Mouse (Mus musculus) neutrophil, adult 5-6 weeks (primary cell): ENCODE data around the gene Kcna2. TPM values are rescaled to one million over a fixed set of nuclear protein-coding genes. Genes with fewer than 3 reads are reported as not detected.

Experiments used
- ATAC-seq: fragments of 151-379, 151-347 bp; 2 replicates; pipeline ENCODE4 v1.8.0; 2017; ENCODE audit warnings: mild to moderate bottlenecking, moderate TSS enrichment; ENCODE audit not compliant: insufficient number of reproducible peaks, poor library complexity, low FRiP score, severe bottlenecking; ENCODE audit errors: extremely low read depth
- total RNA-seq: library from RNA; stranded (forward); fragments of 200-1000 nt; gene quantifications from 2 replicates; pipeline ENCODE4 v1.2.3, GENCODE M21; 2017

Gene Kcna2
- total RNA-seq, 1 experiment from 2014 or later: 0.81 TPM

- ATAC-seq: no peak
Observed at GRCm38 (mm10) chr3:107131846-107132245, 30.9 kb downstream of the Kcna2 start.

GRCm38 (mm10) chr3:107132651-107133050, 31.7 kb downstream of the Kcna2 start:
- ATAC-seq: no peak

GRCm38 (mm10) chr3:107134457-107134856, 33.5 kb downstream of the Kcna2 start:
- ATAC-seq: no peak

GRCm38 (mm10) chr3:107147126-107147525, 46.2 kb downstream of the Kcna2 start:
- no peak for ATAC-seq

GRCm38 (mm10) chr3:107149006-107149405, 48.1 kb downstream of the Kcna2 start:
- peak; percentile 44; the same call in 1 of the 2 replicates for ATAC-seq

- ATAC-seq: no peak
Observed at GRCm38 (mm10) chr3:107150469-107150868, 49.5 kb downstream of the Kcna2 start.

GRCm38 (mm10) chr3:107150872-107151540, 50.1 kb downstream of the Kcna2 start:
- no peak for ATAC-seq

- no peak for ATAC-seq
Observed at GRCm38 (mm10) chr3:107153772-107154655, 53.1 kb downstream of the Kcna2 start.

- ATAC-seq: no peak
Observed at GRCm38 (mm10) chr3:107158856-107159255, 57.9 kb downstream of the Kcna2 start.

- no peak for ATAC-seq
Observed at GRCm38 (mm10) chr3:107159418-107159817, 58.5 kb downstream of the Kcna2 start.

GRCm38 (mm10) chr3:107159859-107160324, 58.9 kb downstream of the Kcna2 start:
- ATAC-seq: no peak

GRCm38 (mm10) chr3:107162741-107163140, 61.8 kb downstream of the Kcna2 start:
- no peak for ATAC-seq

Other genes starting within 250 kb of the Kcna2 start
- 32.2 and 32.3 TPM in 2 replicates for gene Kcna3, start 65.0 kb upstream of the Kcna2 start, total RNA-seq
- gene Kcna10, start 81.9 kb downstream of the Kcna2 start, total RNA-seq: not detected in 2 replicates
- gene Cym, start 120.6 kb downstream of the Kcna2 start, total RNA-seq: not detected in 2 replicates
- not detected in 2 replicates for gene A630076J17Rik, start 129.5 kb downstream of the Kcna2 start, total RNA-seq
- gene Prok1, start 138.6 kb downstream of the Kcna2 start, total RNA-seq: 0.25 TPM in 1 of 2 replicates, not detected in the other
- 35.0 and 35.3 TPM in 2 replicates for gene Lamtor5, start 177.7 kb downstream of the Kcna2 start, total RNA-seq
- 0.49 TPM in 1 of 2 replicates, not detected in the other for gene Slc16a4, start 190.1 kb downstream of the Kcna2 start, total RNA-seq
- gene Rbm15, start 232.5 kb downstream of the Kcna2 start, total RNA-seq: 32.9 and 36.9 TPM in 2 replicates